Mouse (Mus musculus) heart, embryonic 15.5 days (tissue): ENCODE results near the gene C5ar2. TPM values are rescaled to one million over a fixed set of nuclear protein-coding genes. Genes with fewer than 3 reads are reported as not detected.
"Not testable (repeated sequence)": the region's sequence is repeated elsewhere in the genome, so short reads cannot be mapped to it uniquely, and the experiment has no call there.

Experiments
- ATAC-seq: fragments of 200-750 bp; cut with Nextera tagmentation; replicated peaks from 2 replicates; pipeline ENCODE4 v1.8.0; 2017; ENCODE audit warnings: low read depth, moderate TSS enrichment; ENCODE audit not compliant: insufficient number of reproducible peaks, insufficient read depth, low FRiP score
- H3K27ac ChIP-seq: fragments of 300-500 bp; sonication (generic); 2 replicates; pipeline ENCODE4 v1.5.1; 2015; ENCODE audit warnings: mild to moderate bottlenecking, inconsistent platforms
- H3K27me3 ChIP-seq: fragments of 300-500 bp; sonication (generic); 2 replicates; pipeline ENCODE4 v1.6.1; 2015; ENCODE audit warnings: inconsistent platforms
- H3K36me3 ChIP-seq: fragments of 300-500 bp; sonication (generic); 2 replicates; pipeline ENCODE4 v1.6.1; 2015; ENCODE audit warnings: mild to moderate bottlenecking, inconsistent platforms
- H3K4me1 ChIP-seq: fragments of 300-500 bp; sonication (generic); replicated peaks from 2 replicates; pipeline ENCODE4 v1.6.1; 2015; ENCODE audit warnings: inconsistent platforms
- H3K4me2 ChIP-seq: fragments of 300-500 bp; sonication (generic); 2 replicates; pipeline ENCODE4 v1.6.1; 2015; ENCODE audit warnings: inconsistent platforms, mild to moderate bottlenecking, moderate library complexity
- H3K4me3 ChIP-seq: fragments of 300-500 bp; sonication (generic); 2 replicates; pipeline ENCODE4 v1.5.1; 2015; ENCODE audit warnings: mild to moderate bottlenecking, inconsistent platforms
- H3K9ac ChIP-seq: fragments of 300-500 bp; sonication (generic); 2 replicates; pipeline ENCODE4 v1.6.1; 2015; ENCODE audit warnings: mild to moderate bottlenecking, inconsistent platforms
- H3K9me3 ChIP-seq: fragments of 300-500 bp; sonication (generic); replicated peaks from 2 replicates; pipeline ENCODE4 v1.6.1; 2016; ENCODE audit warnings: inconsistent platforms
- WGBS: fragments of 180-500 bp; shearing (Covaris S2); methylation state at CpG from one replicate; pipeline ENCODE4 v1.1.7; 2015; ENCODE audit warnings: mixed read lengths; 5-methylcytosine and 5-hydroxymethylcytosine counted together
- polyA plus RNA-seq: library from polyadenylated mRNA; unstranded; fragments of >200 nt; fragmentation: Nextera tagmentation; extraction: Ambion mirVana; gene quantifications from 2 replicates; pipeline ENCODE4 v1.2.1, GENCODE M21; 2015

The C5ar2 gene
- polyA plus RNA-seq, 1 experiment from 2014 or later, result 1.1 TPM

DNA sequence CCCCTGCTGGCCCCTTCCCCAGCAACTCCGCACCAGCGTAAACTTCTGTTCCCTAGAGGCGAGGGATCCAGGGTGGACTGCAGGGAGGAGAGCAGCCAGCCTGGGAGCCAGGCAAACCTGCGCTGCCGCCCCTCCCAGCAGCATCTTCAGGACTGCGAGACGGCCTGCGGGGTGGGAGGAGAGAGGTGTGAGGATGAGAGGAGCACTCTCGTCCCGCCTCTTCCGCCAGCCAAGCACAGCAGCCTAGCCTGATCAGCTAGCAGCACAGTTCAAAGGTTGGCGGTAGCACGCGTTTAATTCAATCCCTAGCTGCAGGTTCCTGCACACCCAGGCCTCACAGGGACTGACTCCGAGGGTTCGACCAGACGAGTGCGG, 29.8 kb upstream of the C5ar2 start:
- WGBS, result under 1% methylated on average over 18 of the region's 18 CpGs
- Histone ChIP-seq H3K4me3 (peak overlapping the region; percentile 89), H3K9ac (peak overlapping the region; percentile 82), H3K36me3 (peaks cover 32% of the 10 kb centered on the region), H3K4me1 (peaks cover 24% of the 10 kb centered on the region), H3K27me3 (no peaks in the 10 kb centered on the region), H3K27ac (peak overlapping the region; percentile 90), H3K4me2 (peak overlapping the region; percentile 100), H3K9me3 (no peaks in the 10 kb centered on the region)
- ATAC-seq, result peak; percentile 63

DNA sequence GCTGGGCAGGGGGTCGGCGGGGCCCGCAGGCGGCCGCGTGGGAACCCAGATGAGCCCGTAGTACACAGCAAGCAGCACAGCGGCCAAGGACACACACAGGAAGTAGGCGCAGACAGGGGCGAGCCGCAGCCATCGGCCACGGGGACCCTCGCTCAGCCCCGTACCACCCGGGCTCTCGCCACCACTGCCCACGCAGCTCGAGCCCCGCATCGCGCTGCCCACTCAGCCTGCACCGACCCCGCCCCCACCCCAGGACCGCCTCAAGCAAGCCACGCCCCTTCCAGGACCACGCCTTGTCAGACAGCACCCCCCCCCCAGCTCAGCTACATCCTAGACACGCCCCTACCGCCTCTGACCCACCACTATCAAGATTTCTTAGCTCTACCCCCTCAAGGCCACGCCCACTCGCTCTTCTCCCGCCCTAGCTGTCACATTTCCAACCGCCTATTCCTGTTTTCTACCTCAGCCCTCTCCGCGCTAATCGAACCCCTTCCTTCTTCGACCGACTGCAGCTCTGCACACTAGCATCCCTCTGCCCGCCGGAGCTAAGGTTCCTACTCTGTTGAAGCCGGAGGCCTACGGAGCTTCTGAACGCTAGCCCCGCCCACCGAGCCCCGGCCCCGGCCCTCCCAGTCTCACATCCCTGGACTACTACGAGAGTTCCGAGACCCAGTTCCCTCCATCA, 29.3 kb upstream of the C5ar2 start, which contains the start of gene Inafm1:
Gene Inafm1, minus strand, starts transcription at position 537 of the 685 bp plus-strand sequence.
- Histone ChIP-seq H3K9me3 (no peaks in the 10 kb centered on the region), H3K9ac (peak within 1 kb of the TSS; percentile 82), H3K4me2 (peak within 1 kb of the TSS; percentile 100), H3K4me1 (peaks cover 24% of the 10 kb centered on the region), H3K27ac (peak within 1 kb of the TSS; percentile 90), H3K36me3 (peaks cover 29% of the 10 kb centered on the region), H3K27me3 (no peaks in the 10 kb centered on the region), H3K4me3 (peak within 1 kb of the TSS; percentile 89)
- ATAC-seq, result peak; percentile 87
- WGBS, result 2% methylated on average over 47 of the region's 49 CpGs

DNA sequence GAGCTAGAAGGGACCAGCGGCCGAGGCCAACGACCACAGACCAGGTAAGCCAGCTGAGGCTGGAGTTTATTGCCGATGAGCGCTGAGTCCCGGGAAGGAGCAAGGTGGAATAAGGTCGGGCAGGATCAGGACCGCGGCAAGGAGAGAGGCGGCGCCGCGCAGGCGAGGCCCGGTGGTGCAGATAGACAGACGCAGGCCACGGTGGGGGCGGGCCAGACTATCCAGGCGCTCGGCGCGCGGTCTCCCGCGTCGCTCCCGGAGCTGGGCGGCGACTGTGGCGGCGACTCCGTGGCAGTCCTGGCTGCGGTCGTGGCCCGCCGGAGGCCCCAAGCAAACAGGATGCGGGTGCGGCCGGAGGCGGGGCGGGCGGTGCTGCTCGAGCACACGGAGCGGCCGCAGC, 28.7 kb upstream of the C5ar2 start:
- Histone ChIP-seq H3K9ac (peak overlapping the region; percentile 82), H3K4me1 (peaks cover 24% of the 10 kb centered on the region), H3K27ac (peak overlapping the region; percentile 90), H3K36me3 (peaks cover 24% of the 10 kb centered on the region), H3K4me3 (peak overlapping the region; percentile 89), H3K4me2 (peak overlapping the region; percentile 100), H3K27me3 (no peaks in the 10 kb centered on the region), H3K9me3 (no peaks in the 10 kb centered on the region)
- under 1% methylated on average over 46 of the region's 46 CpGs for WGBS
- ATAC-seq, result peak; percentile 77

DNA sequence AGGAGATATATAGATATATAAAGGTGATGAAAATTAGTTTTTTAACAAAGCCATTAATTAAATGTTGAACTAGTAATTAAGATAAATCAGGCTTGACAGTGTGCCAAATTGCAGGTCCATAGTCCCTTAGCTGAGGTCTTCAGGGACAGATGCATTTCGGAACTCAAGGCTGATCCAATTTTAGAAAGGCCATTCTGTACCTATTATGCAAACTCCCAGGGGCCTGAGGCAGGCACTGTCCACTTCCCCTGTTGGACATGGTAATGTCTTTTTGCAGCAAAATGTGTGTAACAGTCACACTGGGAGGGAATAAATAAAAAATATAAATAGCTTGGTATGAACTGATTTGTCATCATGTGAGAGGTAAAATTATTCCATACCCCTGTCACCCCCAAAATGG, 27.2 kb upstream of the C5ar2 start:
- H3K36me3 ChIP-seq, result peaks cover 11% of the 10 kb centered on the region
- ATAC-seq, result no peak
- H3K27ac ChIP-seq, result no peak overlapping the region
- peaks cover 24% of the 10 kb centered on the region for H3K4me1 ChIP-seq
- WGBS, result 60% methylated on average over 1 of the region's 1 CpGs
- no peak overlapping the region for H3K4me2 ChIP-seq
- no peak overlapping the region for H3K4me3 ChIP-seq
- H3K27me3 ChIP-seq, result no peaks in the 10 kb centered on the region
- no peak overlapping the region for H3K9ac ChIP-seq
- H3K9me3 ChIP-seq, result no peaks in the 10 kb centered on the region

DNA sequence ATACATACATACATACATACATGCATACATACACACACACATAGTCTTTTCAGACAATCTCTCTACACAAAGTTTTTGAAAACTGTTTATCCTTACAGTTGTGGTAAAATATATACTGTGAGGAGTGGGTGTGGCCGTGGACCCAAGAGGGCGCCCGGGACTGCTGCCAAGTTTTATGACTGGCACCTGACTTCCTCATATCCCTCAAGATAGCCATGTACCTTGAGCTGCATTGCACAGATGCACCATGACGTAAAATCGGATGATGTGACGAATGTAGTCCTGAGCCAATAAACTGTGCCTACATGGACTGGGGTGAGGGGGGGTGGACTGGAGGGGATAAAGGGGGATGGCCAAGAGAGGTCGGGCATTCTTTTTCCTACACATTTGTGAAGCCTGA, 22.6 kb upstream of the C5ar2 start:
- not testable (repeated sequence) for H3K9me3 ChIP-seq, H3K36me3 ChIP-seq
- 75% methylated on average over 7 of the region's 7 CpGs for WGBS

DNA sequence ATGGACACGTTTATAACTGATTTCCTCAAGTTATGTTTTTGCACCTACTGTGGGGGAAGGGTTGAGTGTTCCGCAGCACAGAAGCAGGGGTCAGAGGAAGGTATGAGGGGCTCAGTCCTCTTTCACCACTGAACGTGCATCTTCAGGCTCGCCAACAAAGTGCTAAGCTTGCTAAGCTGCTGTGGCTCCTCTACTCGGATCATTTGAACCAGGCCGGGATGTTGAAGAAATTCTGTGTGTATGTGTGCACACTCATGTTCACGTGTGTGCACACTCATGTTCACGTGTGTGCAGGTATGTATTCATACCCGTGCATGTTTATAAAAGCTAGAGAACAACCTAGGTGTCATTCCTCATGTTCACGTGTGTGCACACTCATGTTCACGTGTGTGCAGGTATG, 21.9 kb upstream of the C5ar2 start:
- no peaks in the 10 kb centered on the region for H3K9me3 ChIP-seq
- WGBS, result 83% methylated on average over 11 of the region's 11 CpGs
- H3K9ac ChIP-seq, result no peak overlapping the region
- no peak overlapping the region for H3K4me2 ChIP-seq
- H3K4me1 ChIP-seq, result no peaks in the 10 kb centered on the region
- no peaks in the 10 kb centered on the region for H3K36me3 ChIP-seq
- H3K27ac ChIP-seq, result no peak overlapping the region
- no peak for ATAC-seq
- no peaks in the 10 kb centered on the region for H3K27me3 ChIP-seq
- H3K4me3 ChIP-seq, result no peak overlapping the region

More for the DNA sequence above, 22.6 kb upstream of the C5ar2 start:
- not testable (repeated sequence) for H3K9ac ChIP-seq, H3K4me1 ChIP-seq, H3K27ac ChIP-seq, H3K4me3 ChIP-seq, ATAC-seq, H3K4me2 ChIP-seq, H3K27me3 ChIP-seq

DNA sequence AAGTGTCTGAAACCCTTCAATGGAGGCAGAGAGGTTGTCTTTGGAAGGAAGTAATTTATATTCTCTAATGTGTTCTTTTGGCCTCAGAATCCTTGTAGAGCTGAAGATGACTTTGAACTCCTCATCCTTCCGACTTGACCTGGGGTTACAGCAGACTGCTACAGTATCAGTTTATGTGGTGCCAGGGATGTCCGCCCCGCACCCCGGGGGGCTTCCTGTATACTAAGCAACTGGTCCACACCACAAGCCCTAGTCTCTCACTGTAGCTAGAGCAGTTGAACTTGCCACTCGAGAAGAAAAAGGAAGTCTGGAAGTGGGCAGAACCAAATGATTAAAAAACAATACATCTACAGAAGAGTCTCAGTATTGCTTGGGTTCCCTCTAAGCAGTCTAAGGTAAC, 19.9 kb upstream of the C5ar2 start:
- Histone ChIP-seq H3K9ac (no peak overlapping the region), H3K27ac (no peak overlapping the region), H3K27me3 (no peaks in the 10 kb centered on the region), H3K4me3 (no peak overlapping the region), H3K4me1 (no peaks in the 10 kb centered on the region), H3K36me3 (no peaks in the 10 kb centered on the region), H3K4me2 (no peak overlapping the region), H3K9me3 (no peaks in the 10 kb centered on the region)
- no peak for ATAC-seq
- WGBS, result 67% methylated on average over 5 of the region's 5 CpGs

DNA sequence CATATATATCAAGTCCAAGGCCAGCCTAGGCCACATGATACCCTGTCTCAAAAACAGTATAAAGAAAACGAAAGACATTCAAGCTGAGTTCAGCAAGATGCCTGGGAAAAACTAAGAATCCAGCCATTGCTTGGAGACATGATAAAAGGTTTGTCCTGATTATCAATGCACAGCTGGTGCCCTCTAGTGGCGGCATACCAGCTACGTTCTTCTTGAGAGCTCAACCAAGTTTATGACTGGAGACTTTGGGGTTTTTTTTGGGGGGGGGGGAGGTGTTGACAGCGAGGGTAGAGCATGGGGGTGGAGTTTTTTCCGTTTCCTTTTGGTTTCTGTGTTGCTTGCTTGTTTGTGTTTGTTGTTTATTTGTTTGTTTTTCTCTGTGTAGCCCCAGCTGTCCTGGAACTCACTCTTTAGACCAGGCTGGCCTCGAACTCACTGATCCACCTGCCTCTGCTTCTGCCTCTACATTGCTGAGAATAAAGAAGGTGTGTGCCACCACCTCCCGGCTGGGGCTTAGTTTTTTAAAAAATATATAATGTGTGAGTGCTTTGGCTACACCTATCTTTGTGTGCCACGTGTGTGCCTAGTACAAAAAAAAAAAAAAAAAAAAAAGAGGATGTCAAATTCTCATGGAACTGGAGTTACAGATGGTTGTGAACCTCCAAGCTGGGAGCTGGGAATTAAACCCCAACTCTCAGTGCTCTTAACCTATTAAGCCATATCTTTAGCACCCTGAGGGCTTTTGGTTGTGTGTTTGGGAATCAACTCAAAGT, 19.2 kb upstream of the C5ar2 start:
- 29% methylated on average over 8 of the region's 8 CpGs for WGBS
- ATAC-seq, result no peak

DNA sequence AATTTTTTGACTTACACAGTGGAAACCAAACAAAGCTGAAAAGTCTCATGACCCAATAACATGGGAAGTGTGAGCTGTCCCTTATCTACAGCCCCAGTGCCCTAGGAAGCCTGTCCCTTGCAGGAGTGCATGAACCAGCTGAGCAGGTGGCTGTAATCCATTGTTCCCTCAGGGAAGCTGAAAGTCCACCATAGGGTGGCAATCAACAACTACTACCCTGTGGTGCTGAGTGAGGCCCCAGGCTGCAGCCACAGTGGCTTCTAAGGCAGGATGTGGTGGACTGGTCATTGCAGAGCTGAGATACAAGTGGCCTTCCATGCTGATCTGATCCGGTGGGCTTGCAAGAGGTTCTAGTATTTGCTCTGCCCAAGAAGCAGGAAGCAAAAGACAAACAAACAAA, 17.1 kb upstream of the C5ar2 start:
- Histone ChIP-seq H3K4me1 (no peaks in the 10 kb centered on the region), H3K36me3 (no peaks in the 10 kb centered on the region), H3K9me3 (no peaks in the 10 kb centered on the region), H3K27ac (no peak overlapping the region), H3K4me3 (no peak overlapping the region), H3K27me3 (no peaks in the 10 kb centered on the region), H3K4me2 (no peak overlapping the region), H3K9ac (no peak overlapping the region)
- WGBS, result 50% methylated on average over 1 of the region's 1 CpGs
- ATAC-seq, result no peak

More for the DNA sequence above, 19.2 kb upstream of the C5ar2 start:
- Histone ChIP-seq H3K36me3 (no peaks in the 10 kb centered on the region), H3K4me1 (no peaks in the 10 kb centered on the region), H3K4me3 (no peak overlapping the region), H3K9me3 (no peaks in the 10 kb centered on the region), H3K9ac (no peak overlapping the region), H3K27ac (no peak overlapping the region), H3K4me2 (no peak overlapping the region), H3K27me3 (no peaks in the 10 kb centered on the region)

DNA sequence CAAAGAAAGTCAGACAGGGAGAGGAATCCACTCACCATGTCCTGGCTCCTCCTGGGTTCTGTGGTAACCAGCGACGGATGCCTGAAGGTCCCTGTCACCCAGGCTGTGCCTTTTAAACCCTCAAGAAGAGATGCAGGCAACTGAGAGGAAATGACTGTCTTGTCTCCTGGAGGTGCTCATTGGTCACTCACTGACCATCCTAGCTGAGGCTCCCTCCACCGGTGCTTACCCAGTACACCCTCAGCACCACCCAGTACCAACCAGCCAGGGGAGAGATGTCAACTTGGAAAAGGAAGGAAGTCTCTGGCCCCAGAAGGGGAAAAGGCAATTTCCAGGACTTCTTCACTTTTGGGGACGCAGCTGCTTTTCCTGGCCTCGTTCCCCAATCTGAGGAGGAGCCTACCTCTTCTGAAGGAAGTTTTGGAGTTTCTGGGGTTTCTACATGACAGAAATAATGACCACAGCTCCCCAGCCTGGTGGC, 15.2 kb upstream of the C5ar2 start, which contains the start of gene C5ar1:
Gene C5ar1, minus strand, starts transcription at position 431 of the 481 bp plus-strand sequence.
- 79% methylated on average over 5 of the region's 5 CpGs for WGBS
- no peak within 1 kb of the TSS for H3K9ac ChIP-seq
- ATAC-seq, result no peak
- no peaks in the 10 kb centered on the region for H3K27me3 ChIP-seq
- no peak within 1 kb of the TSS for H3K4me2 ChIP-seq
- no peaks in the 10 kb centered on the region for H3K4me1 ChIP-seq
- no peaks in the 10 kb centered on the region for H3K9me3 ChIP-seq
- H3K36me3 ChIP-seq, result no peaks in the 10 kb centered on the region
- no peak within 1 kb of the TSS for H3K4me3 ChIP-seq
- H3K27ac ChIP-seq, result no peak within 1 kb of the TSS

DNA sequence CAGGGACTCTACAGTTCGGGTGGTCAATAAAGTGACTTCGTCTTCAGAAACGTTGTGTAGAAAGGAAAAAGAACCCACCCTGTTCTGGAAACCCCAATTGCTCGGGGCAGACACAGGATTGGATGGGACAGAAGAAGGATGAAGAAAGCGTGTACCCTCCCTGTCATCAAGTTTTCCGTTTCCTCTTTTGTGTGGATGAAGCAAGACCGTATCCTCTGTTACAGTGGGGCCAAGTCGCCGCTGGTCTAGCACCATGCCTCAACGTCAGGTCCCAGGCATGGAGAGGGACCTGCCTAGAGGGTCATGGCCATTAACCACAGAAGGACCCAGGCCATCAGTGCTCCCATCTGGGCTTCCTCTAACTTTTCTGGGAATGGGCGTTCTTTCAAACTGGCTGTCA, 13.9 kb upstream of the C5ar2 start:
- no peaks in the 10 kb centered on the region for H3K9me3 ChIP-seq
- no peak overlapping the region for H3K4me3 ChIP-seq
- WGBS, result 77% methylated on average over 11 of the region's 11 CpGs
- no peak overlapping the region for H3K27ac ChIP-seq
- H3K36me3 ChIP-seq, result no peaks in the 10 kb centered on the region
- H3K27me3 ChIP-seq, result no peaks in the 10 kb centered on the region
- no peak for ATAC-seq
- H3K9ac ChIP-seq, result no peak overlapping the region
- H3K4me2 ChIP-seq, result no peak overlapping the region
- H3K4me1 ChIP-seq, result no peaks in the 10 kb centered on the region
